Mouse (Mus musculus): ENCODE data around the gene Hoga1. TPM values are rescaled to one million over a fixed set of nuclear protein-coding genes. Genes with fewer than 3 reads are reported as not detected.
"Not testable (repeated sequence)": the region's sequence is repeated elsewhere in the genome, so short reads cannot be mapped to it uniquely, and the experiment has no call there.

Hoga1 gene
- total RNA-seq, 2 experiments from 2014 or later: 21.5 to 22.6 TPM

DNA sequence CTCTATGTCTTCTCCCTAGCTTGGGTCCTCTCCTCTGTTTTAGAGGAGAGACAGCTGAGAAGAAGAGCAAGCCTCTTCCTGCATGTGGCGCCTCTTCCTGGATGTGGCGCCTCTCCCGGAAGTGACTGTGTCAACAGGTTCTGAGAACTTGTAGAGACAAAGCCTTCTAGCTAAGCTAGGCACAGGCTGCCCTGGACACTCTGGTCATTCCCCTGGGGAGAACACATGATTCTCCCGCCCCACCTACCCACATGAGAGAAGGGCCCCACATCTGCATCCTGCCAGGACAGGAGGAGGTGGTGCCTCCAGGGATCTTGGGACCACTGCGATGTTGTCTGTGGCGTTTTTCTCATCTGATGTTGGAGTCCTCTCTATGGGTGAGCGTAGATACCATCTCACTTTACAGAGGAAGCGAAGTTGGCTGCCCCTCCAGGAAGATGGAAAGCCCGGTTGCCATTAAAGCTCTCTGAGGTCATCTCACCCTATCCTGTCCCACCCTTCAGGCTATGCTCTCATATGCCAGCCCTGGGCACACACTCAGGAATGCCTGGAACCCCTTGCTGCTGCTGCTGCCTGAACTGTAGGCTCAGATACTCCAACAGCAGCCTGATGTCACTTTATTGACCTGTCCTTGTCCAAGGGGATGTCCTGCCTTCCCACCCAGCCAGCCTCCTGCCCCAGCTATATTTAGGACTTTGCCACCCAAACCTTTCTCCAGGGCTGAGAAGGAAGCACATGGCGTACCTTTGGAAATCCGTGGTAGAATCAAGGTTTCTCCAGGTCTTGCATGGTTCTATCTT, 23.2 kb downstream of the Hoga1 start:
- no peak for DNase-seq (ENCODE audit: low spot score in 2 of 2)

GRCm38 (mm10) chr19:42069241-42069525, 23.8 kb downstream of the Hoga1 start:
- no peak for DNase-seq (ENCODE audit: low spot score in 2 of 2)

GRCm38 (mm10) chr19:42071221-42071620, 25.8 kb downstream of the Hoga1 start:
- DNase-seq (ENCODE audit: low spot score in 2 of 2): no peak

DNA sequence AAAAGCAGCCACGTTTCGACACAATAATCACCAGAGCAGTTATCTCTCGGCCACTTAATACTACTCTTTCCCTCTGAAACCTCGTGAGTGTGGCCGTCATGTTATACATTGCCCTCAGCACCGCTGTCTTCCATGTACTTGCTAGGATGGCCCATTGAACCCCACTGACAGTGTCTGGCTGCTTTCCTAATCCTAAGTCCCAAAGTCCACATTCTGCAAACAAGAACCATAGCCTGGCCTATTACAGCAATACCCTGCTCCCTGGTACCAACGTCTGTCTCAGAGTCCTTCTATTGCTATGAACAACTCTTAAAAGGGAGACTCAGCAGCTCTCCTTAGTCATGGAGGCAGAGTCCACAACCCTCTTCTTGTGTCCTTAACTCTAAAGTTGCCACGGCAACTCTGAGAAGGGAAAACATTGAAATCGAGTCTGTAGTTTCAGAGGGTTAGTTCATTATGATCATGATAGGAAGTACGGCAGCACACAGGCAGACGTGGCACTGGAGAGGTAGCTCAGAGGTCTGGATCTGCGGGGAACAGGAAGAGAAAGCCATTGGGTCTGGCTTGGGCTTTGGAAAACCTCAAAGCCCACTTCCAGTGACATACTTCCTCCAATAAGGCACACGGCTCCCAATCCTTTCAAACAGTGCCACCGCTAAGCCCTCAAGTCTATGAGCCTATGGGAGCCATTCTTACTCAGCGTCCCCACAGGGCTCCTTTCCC, 26.6 kb downstream of the Hoga1 start:
- DNase-seq (ENCODE audit: low spot score in 2 of 2): no peak

GRCm38 (mm10) chr19:42072802-42073201, 27.4 kb downstream of the Hoga1 start:
- no peak for DNase-seq (ENCODE audit: low spot score in 2 of 2)

DNA sequence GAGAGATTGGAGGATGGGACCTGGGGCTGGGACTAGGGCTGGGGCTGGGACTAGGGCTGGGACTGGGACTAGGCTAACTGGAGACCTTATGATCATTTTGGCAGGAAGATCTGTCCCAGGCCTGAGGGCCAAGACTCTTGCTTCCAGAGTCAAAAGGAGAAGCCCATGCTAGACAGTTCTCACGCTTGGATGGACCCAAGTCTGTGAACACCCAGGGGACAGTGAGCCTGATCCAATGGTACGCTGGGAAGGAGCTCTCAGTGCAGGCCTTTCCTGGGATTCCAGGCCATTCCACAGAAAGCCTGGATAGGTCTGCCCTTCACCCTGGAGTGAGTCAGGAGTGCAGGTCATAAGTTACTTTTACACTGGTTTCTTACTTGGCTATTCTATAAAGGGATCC, 29.6 kb downstream of the Hoga1 start:
- DNase-seq (ENCODE audit: low spot score in 2 of 2): no peak

DNA sequence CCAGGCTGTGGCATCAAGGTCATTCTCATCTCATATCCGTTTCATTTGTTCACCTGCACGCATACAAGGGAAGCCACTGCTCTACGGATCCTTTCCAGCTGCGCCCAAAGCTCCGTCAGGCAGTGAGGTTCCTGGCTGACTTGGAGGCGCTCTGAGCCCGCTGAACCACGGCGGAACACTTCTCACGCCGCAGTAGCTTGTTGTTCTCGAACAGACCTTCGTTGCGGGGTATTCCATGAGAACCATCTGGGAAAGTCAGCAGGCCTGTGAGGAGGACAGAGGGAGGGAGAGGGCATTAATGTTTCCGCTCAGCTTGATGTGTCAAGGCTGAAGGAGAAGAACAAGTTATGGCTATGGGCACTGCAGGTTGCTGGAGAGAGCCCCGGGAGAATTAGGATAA, 30.6 kb downstream of the Hoga1 start:
- no peak for DNase-seq (ENCODE audit: low spot score in 2 of 2)

DNA sequence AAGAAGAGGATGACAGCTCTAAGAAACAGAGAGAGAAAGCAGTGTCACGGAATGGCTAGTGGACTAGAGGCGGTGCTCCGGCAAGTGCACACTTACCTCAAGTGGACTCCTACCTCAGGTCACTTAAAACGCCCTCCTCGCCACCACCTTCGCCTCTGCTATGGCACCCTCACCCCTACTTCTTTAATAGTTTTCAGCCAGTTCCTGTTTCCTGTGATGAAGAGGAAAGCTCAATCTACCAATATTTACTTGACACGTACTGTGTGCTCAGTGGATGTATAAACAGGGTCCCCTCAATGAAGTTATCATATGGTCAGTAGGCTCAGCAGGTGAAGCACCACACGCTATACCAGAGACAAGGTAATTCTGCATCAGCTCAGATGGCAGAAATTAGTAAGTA, 33.2 kb downstream of the Hoga1 start:
- no peak for DNase-seq (ENCODE audit: low spot score in 2 of 2)

GRCm38 (mm10) chr19:42079006-42079405, 33.6 kb downstream of the Hoga1 start:
- DNase-seq (ENCODE audit: low spot score in 2 of 2): no peak

DNA sequence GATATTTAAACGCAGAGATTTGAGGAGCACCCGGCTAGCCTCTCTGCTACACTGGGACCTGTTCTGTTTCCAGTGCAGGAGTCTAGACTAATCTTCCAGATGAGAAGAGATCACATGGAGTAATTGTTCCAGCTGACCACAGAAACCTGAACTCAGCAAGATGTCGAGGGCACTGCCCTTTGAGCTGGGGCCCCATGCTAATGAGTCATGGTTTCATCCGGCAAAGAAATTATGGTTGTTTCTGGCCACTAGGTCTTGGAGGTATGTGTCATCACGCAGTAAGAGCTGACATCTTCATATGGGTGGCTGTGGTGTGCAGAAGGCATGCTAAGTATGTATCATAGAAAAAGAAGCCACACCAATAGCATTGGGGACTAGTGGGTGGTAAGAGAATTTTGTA, 34.5 kb downstream of the Hoga1 start:
- DNase-seq (ENCODE audit: low spot score in 2 of 2): no peak

DNA sequence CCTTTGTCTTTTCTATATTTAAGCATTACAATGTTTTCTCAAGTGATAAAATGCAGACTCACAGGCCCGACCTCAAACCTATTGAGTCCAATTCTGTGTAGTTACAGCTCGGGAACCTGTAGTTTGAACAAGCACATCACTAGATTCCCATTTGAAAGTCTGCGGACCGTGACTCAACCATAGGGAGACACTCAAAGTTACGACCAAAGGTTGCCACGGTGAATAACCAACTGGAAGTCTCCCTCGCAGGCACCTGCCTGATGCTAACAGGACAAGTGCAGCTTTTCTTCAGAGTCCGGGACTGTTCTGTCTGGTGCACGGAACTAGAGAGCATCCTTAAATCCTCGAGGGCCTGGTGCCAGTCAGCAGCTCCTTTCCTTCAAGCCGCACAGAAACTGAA, 35.1 kb downstream of the Hoga1 start:
- DNase-seq (ENCODE audit: low spot score in 2 of 2): no peak

DNA sequence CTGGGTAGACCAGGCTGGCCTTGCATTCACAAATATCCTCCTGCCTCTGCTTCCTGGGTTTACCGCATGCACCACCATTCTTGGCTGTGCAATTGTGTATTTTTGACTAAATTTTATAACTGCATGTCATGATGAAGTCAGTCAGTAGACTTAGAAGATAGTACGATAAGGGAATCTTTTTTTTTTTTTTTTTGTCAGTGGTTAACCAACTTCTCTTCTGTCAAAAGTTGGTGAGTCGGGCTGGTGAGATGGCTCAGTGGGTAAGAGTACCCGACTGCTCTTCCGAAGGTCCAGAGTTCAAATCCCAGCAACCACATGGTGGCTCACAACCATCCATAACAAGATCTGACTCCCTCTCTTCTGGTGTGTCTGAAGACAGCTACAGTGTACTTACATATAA, 36.2 kb downstream of the Hoga1 start:
- DNase-seq (ENCODE audit: low spot score in 2 of 2): not testable (repeated sequence)

DNA sequence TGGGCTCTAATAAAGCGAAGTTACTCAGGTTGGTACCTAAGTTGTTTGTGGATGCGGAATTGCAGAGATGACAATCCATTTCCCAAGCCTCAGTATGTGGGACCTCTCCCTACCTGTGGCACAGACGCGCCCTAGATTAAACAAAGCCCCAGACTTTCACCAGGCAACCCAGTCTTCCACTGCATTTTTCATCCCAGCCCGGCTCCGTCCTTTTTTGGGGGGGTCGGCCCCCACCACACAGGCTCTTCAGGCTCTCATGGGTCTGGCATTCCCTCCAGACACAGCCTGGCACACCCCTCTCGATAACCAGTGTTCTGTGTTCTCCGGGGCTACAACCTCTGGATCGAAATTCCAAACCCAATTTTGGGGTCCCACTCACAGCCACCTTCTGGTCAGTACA, 40.3 kb downstream of the Hoga1 start:
- no peak for DNase-seq (ENCODE audit: low spot score in 2 of 2)

DNA sequence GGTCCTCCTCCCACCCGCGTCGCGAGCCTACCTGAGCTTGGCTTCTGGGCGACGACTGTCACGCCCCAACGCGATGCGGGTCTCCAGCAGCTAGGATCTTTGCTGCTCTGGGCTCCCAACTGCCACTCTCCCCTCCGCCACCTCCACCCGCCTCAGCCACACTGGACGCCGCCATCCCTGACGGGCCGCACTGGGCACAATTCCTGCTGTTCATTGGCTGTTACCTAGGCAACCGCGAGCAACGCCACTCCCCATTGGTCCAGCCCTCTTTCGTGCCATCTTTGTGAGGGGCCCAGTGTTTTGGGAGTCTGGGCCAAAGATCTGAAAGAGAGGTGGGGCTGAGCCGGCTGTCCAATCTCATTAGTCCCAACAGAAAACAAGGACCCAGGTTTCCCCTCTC, 40.8 kb downstream of the Hoga1 start, which contains the start of gene Morn4:
Gene Morn4 (minus strand): TSS at position 192 of the 400 bp plus-strand sequence.
- DNase-seq (ENCODE audit: low spot score in 2 of 2): peak; percentile 74 to 76

DNA sequence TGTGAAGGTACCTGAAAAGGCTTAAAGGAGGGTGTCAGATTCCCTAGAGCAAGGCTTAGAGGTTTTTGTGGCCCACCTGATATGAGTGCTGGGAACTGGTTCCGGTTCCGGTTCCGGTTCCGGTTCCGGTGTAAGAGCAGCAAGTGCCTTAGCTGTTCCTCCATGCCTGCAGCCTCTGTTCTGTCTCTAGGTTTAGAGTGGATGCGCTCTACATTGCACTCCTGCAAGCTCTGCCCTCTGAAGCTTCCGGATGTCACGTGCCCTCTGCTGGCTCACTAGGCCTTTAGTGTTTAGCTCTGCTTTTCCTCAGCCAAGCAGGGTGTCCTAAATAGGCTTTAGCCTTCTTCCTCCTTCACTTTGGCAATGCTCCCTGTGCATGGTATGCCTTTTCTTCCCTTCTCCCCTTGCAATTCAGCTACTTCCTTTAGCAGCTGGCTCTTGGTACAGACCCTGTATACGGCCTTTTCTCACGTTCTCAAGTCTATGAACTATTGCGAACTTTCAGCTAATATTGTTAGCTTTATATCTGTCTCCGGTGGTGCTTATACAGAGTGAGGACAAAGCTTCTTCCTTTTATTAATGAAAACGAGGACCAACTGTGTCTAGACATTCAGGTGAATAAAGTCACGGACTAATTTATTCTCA, 43.8 kb downstream of the Hoga1 start:
- DNase-seq (ENCODE audit: low spot score in 2 of 2): peak in 1 of 2 experiments; percentile 16

GRCm38 (mm10) chr19:42089748-42090595, 44.6 kb downstream of the Hoga1 start, which contains the start of gene Pi4k2a:
TSS of gene Pi4k2a (plus strand) at chr19:42090470.
- DNase-seq (ENCODE audit: low spot score in 2 of 2): peak; percentile 91 to 98

DNA sequence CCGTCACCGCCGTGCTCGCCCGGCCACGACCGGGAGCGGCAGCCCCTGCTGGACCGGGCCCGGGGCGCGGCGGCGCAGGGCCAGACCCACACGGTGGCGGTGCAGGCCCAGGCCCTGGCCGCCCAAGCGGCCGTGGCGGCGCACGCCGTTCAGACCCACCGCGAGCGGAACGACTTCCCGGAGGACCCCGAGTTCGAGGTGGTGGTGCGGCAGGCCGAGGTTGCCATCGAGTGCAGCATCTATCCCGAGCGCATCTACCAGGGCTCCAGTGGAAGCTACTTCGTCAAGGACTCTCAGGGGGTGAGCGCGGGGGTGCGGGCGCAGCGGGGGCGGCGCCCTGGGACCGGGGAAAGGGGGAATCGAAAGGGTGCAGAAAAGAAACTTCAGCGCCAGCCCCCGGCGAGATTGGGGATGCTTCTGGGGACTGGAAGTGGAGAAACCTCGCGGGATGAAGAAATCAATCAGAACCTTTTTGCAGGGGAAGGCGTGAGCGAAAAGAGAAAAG, 45.3 kb downstream of the Hoga1 start:
- no peak for DNase-seq (ENCODE audit: low spot score in 2 of 2)

GRCm38 (mm10) chr19:42099406-42099805, 54.0 kb downstream of the Hoga1 start:
- DNase-seq (ENCODE audit: low spot score in 2 of 2): no peak

GRCm38 (mm10) chr19:42104681-42105080, 59.3 kb downstream of the Hoga1 start:
- DNase-seq (ENCODE audit: low spot score in 2 of 2): no peak

DNA sequence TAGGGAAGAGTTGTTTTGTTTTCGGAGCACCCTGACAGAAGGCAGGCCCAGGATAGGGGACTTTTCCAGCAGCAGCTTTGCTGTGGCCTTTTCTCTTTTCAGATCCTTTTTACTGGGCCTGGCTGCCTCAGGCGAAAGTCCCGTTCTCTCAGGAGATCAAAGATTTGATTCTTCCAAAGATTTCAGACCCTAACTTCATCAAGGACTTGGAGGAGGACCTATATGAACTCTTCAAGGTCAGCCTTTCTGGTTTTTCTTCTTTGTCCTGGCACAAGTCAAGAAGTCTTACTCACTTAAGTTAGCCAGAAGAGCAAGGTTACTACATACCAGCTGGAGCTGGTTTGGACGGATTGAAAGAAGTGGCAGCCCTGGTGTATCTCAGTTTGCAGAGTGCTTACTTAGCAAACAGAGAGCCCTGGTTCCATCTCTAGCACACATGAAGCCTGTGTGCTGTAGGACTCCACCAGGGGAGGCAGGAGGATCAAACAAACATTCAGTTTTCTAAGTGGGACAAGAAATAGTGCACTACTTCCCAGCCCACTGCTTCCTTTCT, 70.4 kb downstream of the Hoga1 start:
- DNase-seq (ENCODE audit: low spot score in 2 of 2): no peak

- DNase-seq (ENCODE audit: low spot score in 2 of 2): no peak
Measured at GRCm38 (mm10) chr19:42118142-42118541, 72.7 kb downstream of the Hoga1 start.
